Mouse (Mus musculus) frontal cortex, postnatal 10 days (tissue): Measurements from ENCODE around the gene Nos1.

Source experiments
- DNase-seq, 2 experiments: peaks; one replicate each; pipeline ENCODE4 v3.0.0; 2022; ENCODE audit warnings: low spot score in 2 of 2, mixed read lengths in 1 of 2

The Nos1 gene

GRCm38 (mm10) chr5:117955675-117956420 lies 175.0 kb downstream of the Nos1 start:
- DNase-seq, result no peak

DNA sequence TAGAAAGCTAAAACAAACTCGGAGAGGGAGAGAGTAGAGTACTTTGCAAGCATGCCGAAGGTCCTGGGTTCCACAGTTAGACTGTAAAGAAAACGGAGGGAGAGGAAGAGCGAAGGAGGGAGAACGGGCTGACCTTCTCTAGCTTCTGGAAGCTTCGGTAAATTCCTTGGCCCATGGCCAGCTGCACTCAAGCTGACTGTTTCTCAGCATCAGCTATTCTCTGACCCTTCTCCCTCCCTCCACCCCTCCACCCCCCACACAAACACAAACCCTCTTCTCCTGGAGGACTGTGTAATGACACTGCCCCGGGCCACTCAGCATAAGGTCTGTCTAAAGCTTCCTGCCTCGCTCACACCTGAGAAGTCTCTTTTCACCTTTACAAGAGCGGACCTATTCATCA lies 183.9 kb downstream of the Nos1 start:
- DNase-seq, result no peak

GRCm38 (mm10) chr5:117966956-117967355 lies 186.1 kb downstream of the Nos1 start:
- no peak for DNase-seq

DNA sequence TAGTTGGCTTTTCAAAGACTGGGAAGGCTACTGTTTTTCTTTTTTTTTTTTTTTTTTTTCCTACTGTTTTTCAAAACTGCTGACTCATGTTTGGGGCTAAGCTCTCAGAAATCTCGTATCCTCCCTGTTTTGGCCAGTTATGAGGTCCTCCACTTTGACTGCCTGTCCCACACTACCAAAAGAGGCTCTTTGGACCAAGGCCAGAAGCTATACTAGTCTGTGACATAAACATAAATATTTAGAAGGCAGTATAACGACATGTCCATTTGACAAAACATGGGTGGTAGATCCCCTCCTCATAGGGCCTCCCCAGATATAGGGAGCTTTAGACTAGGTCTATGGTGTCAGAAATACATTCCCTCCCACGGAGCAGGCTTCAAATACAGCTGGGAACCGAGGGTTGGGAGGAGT lies 186.8 kb downstream of the Nos1 start:
- no peak for DNase-seq

DNA sequence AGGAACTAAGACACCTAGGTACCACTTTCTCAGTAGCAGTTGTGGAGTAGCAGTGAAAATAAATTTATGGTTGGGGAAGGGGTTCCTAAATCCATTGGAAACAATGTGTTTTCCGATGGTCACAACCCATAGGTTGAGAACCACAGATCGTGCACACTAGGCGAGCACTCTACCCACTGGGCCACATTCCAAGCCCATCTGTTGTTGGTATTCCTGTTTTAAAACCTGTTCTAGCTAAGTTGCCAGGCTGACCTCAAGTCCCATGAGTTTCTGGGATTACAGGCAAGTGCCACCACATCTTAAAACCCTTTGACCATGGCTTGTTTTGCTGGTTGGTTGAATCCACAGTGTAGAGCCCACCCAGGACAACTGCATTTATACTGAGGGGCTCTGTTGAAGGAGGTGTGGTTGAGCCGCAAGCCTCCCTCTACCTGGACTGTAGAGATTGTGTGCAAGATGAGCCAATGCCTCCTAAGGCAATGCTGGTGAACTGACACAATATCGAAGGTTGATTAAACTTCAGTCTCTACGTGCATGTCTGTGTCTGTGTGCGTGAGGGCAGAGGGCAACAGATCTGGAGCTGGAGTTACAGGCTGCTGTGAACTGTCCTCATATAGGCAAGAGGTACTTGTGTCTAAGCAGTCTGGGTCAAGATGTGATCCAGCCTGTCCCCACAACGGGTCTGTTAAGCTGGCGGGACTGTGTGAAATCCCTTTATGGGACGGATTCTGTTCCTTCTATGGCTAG lies 189.0 kb downstream of the Nos1 start:
- DNase-seq, result no peak

DNA sequence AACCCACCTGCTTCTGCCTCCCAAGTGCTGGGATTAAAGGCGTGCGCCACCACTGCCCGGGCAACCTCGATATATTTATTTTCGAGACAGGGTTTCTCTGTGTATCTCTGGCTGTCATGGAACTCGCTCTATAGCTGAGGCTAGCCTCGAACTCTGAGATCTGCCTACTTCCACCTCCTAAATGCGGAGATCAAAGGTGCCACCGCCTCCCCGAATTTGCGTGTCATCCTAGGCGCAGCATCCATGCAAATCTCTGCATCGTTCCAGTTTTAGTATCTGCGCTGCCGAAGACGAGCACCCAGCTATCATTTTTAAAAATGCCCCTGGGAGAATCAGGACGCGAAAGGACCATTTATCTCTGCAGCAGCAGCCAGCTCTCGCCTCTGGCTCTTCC lies 195.4 kb downstream of the Nos1 start:
- DNase-seq, result no peak

DNA sequence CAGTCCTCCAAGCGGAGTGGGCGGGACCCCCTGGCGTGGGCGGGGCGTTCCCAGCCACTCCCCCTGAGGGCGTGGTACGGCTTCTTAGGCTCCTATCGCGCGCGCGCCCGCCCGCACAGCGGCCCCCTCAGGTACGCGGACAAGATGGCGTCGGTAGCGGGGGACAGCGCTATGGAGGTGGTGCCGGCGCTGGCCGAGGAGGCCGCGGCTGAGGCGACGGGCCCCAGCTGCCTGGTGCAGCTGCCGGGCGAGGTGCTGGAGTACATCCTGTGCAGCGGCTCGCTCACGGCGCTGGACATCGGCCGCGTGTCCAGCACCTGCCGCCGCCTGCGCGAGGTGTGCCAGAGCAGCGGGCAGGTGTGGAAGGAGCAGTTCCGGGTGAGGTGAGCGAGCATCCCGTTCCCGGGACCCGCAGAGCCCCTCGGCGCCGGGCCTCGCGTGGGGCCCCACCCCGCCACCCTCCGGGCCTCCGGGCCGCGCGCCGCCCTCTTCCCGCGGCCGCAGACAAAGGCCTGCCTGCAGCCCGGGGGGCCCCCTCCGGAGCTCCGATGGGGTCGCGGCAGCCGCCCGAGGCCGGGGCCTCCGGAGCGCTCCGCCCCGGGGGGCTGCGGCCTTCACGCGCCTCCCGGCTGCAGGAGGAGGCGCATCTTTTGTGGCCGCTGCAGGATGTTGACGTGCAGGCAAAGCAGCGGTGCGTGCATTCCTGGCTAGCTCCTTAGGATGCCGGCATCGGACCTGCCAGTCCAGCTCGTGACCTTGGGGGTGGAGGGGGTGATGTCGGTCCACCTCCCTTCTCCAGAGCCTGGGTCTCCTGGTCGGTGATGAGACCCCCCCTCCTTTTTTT lies 196.0 kb downstream of the Nos1 start, which contains the start of gene Fbxo21:
Fbxo21 (plus strand) TSS at position 74 of the 844 bp plus-strand sequence.
- peak; percentile 95 for DNase-seq

DNA sequence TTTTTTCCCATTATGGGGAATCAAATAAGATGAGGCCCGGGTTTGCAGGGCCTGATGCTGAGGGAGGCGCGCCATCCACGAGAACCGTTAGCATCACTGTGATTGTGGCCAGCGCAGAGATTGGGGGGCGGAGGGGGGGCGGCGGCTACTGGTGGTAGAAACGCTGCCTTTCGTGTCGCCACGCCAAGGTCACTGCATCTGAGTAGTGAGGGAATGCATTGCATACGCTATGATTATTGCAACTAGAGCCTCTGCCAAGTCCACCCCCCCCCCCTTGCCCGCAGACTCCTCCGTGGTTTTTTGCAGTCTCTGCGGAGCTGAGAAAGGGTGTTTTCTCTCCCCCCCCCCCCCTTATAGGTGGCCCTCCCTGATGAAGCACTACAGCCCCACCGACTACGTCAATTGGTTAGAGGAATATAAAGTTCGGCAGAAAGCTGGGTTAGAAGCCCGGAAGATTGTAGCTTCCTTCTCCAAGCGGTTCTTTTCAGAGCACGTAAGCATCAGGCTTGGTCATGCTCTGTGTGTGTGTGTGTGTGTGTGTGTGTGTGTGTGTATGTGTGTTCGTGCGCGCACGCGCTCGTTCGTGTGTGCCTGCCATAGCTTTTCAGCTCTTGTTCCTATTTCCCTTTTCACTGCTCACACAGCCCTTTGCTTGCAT lies 196.8 kb downstream of the Nos1 start:
- DNase-seq, result peak; percentile 34 to 55

DNA sequence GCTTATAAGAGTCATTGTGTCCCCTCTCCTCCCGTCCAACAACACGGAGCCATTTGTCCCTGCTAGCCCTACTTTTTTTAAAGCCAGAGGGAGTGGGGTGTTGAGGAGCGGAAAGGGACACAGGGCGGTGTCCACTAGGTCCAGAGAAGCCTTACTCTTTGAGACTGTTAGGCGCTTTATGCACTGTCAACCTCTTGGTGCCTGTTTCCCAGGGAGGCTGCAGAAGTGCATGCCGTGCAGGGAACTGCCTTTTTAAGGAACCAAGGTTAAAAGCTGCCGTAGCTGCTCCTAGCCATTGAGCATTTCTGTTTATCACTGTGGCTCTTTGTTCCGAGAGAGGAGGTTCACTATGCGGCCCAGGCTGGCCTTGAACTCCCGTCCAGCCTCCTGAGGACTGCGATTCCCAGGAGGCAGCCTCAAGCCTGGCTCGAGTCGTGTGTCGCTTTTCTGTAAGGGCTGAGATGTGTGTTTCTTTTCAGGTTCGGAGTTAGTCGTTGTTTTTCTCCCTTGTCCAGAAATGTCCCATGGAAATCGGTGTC lies 197.4 kb downstream of the Nos1 start:
- DNase-seq, result no peak

GRCm38 (mm10) chr5:117979082-117979481 lies 198.2 kb downstream of the Nos1 start:
- DNase-seq, result no peak

DNA sequence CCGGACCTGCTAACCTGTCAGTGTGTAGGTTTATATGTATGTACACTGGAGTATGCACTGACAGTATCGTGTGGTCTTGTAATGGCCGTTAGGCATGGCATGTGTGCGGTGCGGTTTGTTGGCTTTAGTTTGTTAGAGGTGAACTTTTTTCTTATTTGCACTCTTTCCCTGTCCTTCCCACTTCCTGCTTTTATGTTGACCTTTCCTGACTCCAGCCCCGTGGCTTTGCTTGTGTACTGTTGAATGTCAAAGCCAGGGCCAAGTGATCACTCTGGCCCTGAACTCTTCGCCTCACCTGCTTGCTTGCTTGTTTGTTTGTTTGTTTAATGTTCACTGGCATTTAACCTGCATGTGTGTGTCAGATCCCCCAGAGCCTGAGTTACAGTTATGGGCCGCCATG lies 200.1 kb downstream of the Nos1 start:
- DNase-seq, result no peak

- no peak for DNase-seq
Observed at GRCm38 (mm10) chr5:117981943-117982342, 201.1 kb downstream of the Nos1 start.

DNA sequence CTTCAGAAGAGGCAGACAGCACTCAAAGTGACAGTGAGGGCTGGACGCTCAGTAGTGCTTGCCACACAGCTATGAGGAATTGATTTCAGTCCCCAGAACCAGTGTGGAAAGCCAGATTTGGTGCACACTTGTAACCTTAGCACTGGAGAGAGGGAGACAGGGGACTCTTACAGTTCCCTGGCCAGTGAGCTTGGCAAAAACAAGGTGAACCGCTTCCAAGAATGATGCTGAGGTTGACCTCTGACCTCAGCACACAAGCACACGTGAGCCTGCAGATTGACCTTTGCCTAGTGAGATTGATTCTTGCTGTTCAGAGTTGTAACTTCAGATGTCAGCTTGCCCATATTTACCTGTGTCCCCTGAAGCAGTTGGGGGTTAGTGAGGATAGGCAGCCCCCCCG lies 205.5 kb downstream of the Nos1 start:
- no peak for DNase-seq

DNA sequence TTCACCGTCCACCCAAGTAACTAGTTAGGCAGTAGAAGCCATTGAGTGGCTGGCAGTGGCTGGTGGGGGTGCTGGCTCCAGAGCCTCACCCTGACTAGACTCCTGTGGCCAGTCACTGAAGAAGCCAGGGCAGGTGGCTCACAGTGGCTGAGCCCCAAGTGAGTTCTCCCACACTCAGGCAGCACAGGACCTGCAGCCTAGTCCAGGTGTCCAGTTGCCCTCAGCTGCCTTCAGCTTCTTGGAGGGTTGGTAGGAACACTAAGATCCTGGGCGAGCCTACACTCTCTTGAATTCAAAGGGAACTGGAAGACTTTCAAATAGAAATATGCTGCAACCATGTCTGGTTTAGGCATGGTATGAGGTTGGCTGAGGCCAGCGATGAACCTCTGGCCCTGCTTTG lies 207.1 kb downstream of the Nos1 start:
- no peak for DNase-seq

GRCm38 (mm10) chr5:117988367-117988766 lies 207.5 kb downstream of the Nos1 start:
- no peak for DNase-seq

GRCm38 (mm10) chr5:117989773-117990172 lies 208.9 kb downstream of the Nos1 start:
- no peak for DNase-seq

DNA sequence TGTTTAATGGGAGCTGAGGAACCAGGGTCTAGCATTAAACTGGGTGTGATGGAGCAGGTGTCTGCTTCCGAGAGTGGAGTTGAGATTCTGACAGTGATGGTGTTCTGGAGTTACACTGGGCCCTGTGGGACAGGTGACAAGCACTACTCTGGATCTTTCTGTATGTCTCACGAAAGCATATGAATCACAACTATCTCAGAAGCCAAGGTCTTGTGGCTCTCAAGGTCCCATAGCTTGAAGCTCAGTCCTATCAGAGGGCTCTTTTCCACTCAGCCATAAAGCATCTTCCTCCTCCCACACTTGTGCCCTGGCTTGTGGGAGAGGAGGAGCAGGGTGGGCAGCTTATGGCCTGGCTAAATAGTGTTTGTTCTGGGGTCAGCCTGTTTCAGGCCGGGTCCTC lies 210.1 kb downstream of the Nos1 start:
- no peak for DNase-seq

DNA sequence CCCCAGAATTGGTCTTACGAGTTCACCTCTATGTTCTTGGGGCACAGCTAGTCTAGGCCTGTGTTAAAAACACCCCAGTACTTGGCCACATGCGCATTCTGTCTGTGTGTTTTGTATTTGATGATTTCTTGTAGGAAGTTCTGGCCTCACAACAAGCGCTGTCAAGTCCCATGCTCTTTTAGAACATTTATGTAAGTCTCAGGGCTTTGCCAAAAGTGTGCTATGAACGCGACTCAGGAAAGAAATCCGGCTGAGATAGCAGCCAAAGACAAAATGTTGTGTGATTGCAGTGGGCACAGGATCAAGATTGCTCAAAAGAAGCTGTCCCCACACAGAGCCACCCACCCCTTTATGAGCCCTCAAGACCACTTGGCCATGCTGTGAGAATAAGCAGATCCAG lies 212.7 kb downstream of the Nos1 start:
- DNase-seq, result no peak

DNA sequence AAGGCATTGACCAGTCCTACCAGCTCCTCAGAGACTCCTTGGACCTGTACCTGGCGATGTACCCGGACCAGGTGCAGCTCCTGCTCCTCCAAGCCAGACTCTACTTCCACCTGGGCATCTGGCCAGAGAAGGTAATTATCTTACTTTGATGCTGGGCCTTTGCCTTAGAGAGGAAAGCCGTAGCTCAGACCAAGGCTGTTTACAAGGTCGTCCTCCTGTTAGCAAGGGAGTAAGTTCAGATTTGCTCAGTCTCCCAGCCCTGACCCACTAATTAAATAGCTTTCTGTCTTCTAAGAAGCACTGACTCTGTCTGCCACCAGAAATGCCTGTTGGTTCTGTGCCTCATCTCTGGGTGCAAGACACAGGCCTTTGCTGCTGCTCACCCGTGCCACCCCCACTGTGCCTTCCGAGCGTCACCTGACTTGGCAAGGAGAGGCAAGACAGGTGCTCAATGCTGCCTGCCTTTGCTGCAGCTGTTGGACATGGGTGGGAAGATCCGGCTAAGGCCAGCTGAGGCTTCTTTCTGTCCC lies 214.6 kb downstream of the Nos1 start:
- no peak for DNase-seq

- no peak for DNase-seq
Observed at GRCm38 (mm10) chr5:117995911-117996310, 215.1 kb downstream of the Nos1 start.

DNA sequence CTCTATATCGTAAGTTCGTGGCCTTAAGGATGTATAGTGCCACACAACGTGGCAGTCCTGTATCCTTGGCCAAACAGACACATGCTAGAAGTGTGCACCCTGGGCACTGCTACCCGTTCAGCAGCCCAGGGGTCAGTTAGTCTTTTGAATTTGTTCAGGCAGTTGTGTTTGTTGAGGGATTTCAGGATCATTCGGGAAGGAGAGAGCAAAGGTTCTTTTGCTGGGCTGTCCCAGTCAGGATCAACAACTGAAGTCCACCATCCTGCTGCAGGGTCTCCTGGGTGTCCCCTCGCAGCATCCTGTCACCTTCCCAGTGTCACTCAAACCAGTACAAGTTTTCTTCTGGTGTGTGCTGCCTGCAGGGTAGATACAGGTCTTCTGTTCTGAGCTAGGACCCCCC lies 215.7 kb downstream of the Nos1 start:
- DNase-seq, result no peak
